Mouse (Mus musculus): ENCODE measurements around the gene Tctex1d2. TPM values are rescaled to one million over a fixed set of nuclear protein-coding genes. Genes with fewer than 3 reads are reported as not detected.

Tctex1d2 gene
- total and polyA plus RNA-seq, 3 experiments = not detected

DNA sequence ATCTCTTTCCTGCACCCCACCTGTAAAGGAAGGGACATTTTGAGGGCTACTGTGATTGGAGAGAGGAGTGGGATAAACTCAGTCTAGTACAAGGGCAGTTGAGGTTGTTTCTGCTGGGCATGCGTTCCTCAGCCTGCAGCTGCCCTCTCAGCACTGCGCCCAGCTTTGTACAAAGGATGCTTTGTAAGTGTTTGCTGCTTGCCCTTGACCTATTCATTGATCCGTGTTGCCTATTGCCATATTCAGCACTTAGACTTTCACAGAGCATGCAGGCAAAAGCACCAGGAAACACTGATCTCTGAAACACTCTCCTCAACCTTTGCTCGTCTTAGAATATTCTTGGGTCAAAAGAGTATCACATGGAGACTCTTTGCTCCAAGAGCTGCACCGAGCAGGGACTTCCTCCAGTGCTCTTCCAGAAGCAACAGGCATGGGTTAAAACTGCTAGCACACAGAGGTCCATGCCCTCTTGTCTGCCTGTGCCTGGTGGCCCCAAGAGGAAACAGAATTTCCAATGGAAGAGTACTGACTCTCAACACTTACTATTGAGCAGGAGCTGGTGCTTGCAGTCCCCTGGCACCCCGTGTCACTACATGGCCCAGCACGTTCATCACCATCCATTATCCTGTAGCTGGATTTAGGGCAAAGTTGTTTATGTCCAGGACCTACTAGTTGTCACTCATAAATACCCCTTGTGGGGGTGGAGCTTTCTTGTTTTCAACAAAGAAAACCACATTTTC, 52.9 kb downstream of the Tctex1d2 start:
- dilution Hi-C loops (cut with MboI; ENCODE audit: extremely low pct_ligation_motif_present, extremely low pct_unique_long_range_greater_than_20kb, low sequenced_read_pairs) (no loop called here), in situ Hi-C loops (cut with MboI; ENCODE audit: low pct_ligation_motif_present, low pct_unique_long_range_greater_than_20kb, low sequenced_read_pairs) (loop anchor here (25.0 kb wide), 1 partner anchor 210 kb away; the partner anchor contains the start of gene Smco1)
- TF ChIP-seq ZC3H11A (IDR thresholded peaks at IDR 0.05; ENCODE audit: low read depth, low read length) (no peak), MAX (IDR thresholded peaks at IDR 0.05; ENCODE audit: low read length) (no peak), GABPA (IDR thresholded peaks at IDR 0.05; ENCODE audit: insufficient replicate concordance, low read depth, low read length) (no peak), ZMIZ1 (IDR thresholded peaks at IDR 0.05; ENCODE audit: low read depth, low read length) (no peak), KAT2A (IDR thresholded peaks at IDR 0.05; ENCODE audit: insufficient replicate concordance, low read length) (no peak), POLR2AphosphoS2 (IDR thresholded peaks at IDR 0.05; ENCODE audit: low read depth, low read length) (no peak), SMC3 (IDR thresholded peaks at IDR 0.05; ENCODE audit: low read depth, low read length) (no peak), SIN3A (IDR thresholded peaks at IDR 0.05; ENCODE audit: low read length) (no peak), ZKSCAN1 (IDR thresholded peaks at IDR 0.05; ENCODE audit: borderline replicate concordance, low read depth, low read length) (no peak), RAD21 (IDR thresholded peaks at IDR 0.05; ENCODE audit: low read depth, low read length) (no peak), RCOR1 (conservative IDR thresholded peaks at IDR 0.05; ENCODE audit: low read depth, low read length) (no peak), BHLHE40 (IDR thresholded peaks at IDR 0.05; ENCODE audit: low read depth, low read length) (no peak), ELF1 (IDR thresholded peaks at IDR 0.05; ENCODE audit: low read depth, low read length) (no peak), TCF12 (IDR thresholded peaks at IDR 0.05; ENCODE audit: low read depth, low read length) (no peak), ETS1 (conservative IDR thresholded peaks at IDR 0.05; ENCODE audit: low read depth, low read length) (no peak), MYC (IDR thresholded peaks at IDR 0.05; ENCODE audit: low read depth, low read length) (no peak), IRF4 (IDR thresholded peaks at IDR 0.05; ENCODE audit: low read depth, low read length) (no peak), TBP (conservative IDR thresholded peaks at IDR 0.05; ENCODE audit: low read depth, low read length) (no peak)
- H3K27ac ChIP-seq (ENCODE audit: insufficient read depth, low read depth) = no peak overlapping the region
- peaks cover 7 to 32% of the 10 kb centered on the region in 2 experiments; a peak in 3 of 4 replicates for H3K4me1 ChIP-seq (ENCODE audit: control insufficient read depth in 1 of 2, insufficient read depth in 2 of 2)
- H3K9me3 ChIP-seq (replicated peaks; ENCODE audit: low read length) = no peaks in the 10 kb centered on the region
- no peaks in the 10 kb centered on the region for H3K27me3 ChIP-seq (replicated peaks)
- DNase-seq (ENCODE audit: extremely low read depth) = no peak
- H3K4me3 ChIP-seq (replicated peaks in 1 of 3; ENCODE audit: low read depth in 2 of 3, low read length in 2 of 3, poor library complexity in 1 of 3) = no peak overlapping the region
- no peak overlapping the region for H3K4me2 ChIP-seq (ENCODE audit: insufficient read depth, low read depth, poor library complexity, severe bottlenecking)
- H3K36me3 ChIP-seq (replicated peaks in 1 of 2; ENCODE audit: control insufficient read depth in 1 of 2, insufficient read depth in 1 of 2, low read length in 1 of 2) = peaks cover 16 to 44% of the 10 kb centered on the region in 2 experiments
- H3K79me2 ChIP-seq (replicated peaks; ENCODE audit: control insufficient read depth, extremely low read depth, insufficient read depth, poor library complexity, severe bottlenecking) = no peaks in the 10 kb centered on the region
- H3K9ac ChIP-seq (ENCODE audit: insufficient read depth, low read depth) = no peak overlapping the region

DNA sequence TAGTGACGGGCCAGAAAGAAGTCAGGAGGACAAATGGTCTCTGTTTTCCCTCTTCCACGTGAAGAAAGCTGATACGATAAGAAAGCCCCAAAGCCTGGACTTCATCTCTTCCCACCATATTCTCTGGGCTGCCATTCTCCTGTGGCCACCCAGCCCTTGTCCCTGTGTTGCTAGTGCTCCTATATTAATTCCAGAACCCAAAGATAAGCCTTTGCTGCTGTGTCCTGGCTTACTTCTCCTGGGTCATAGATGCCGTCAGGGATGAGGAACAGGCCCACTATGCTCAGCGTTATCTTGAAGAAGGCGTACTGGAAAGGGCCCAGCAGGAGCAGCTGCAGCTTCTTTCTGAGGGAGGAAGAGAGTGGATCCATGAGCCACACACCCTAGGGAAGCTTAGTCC, 57.8 kb downstream of the Tctex1d2 start:
- no peak overlapping the region for H3K9ac ChIP-seq (ENCODE audit: insufficient read depth, low read depth)
- no peak for DNase-seq (ENCODE audit: extremely low read depth)
- peaks cover 2 to 13% of the 10 kb centered on the region in 2 experiments for H3K36me3 ChIP-seq (replicated peaks in 1 of 2; ENCODE audit: control insufficient read depth in 1 of 2, insufficient read depth in 1 of 2, low read length in 1 of 2)
- TF ChIP-seq KAT2A (IDR thresholded peaks at IDR 0.05; ENCODE audit: insufficient replicate concordance, low read length) (no peak), ELF1 (IDR thresholded peaks at IDR 0.05; ENCODE audit: low read depth, low read length) (no peak), BHLHE40 (IDR thresholded peaks at IDR 0.05; ENCODE audit: low read depth, low read length) (no peak), ZNF384 (IDR thresholded peaks at IDR 0.05; ENCODE audit: low read depth, low read length) (no peak), MXI1 (IDR thresholded peaks at IDR 0.05; ENCODE audit: low read depth, low read length) (no peak), RAD21 (IDR thresholded peaks at IDR 0.05; ENCODE audit: low read depth, low read length) (no peak), PAX5 (IDR thresholded peaks at IDR 0.05; ENCODE audit: low read length) (no peak), CTCF (conservative IDR thresholded peaks at IDR 0.05 in 1 of 2, IDR thresholded peaks at IDR 0.05 in 1 of 2; ENCODE audit: low read depth in 2 of 2, low read length in 2 of 2) (no peak), EP300 (IDR thresholded peaks at IDR 0.05; ENCODE audit: low read length) (no peak), NRF1 (IDR thresholded peaks at IDR 0.05; ENCODE audit: low read depth, low read length) (no peak), MAZ (IDR thresholded peaks at IDR 0.05; ENCODE audit: low read depth, low read length) (no peak), POLR2A (IDR thresholded peaks at IDR 0.05; ENCODE audit: low read depth, low read length) (no peak)
- no peaks in the 10 kb centered on the region for H3K79me2 ChIP-seq (replicated peaks; ENCODE audit: control insufficient read depth, extremely low read depth, insufficient read depth, poor library complexity, severe bottlenecking)
- no peaks in the 10 kb centered on the region for H3K9me3 ChIP-seq (replicated peaks; ENCODE audit: low read length)
- no peaks in the 10 kb centered on the region for H3K4me1 ChIP-seq (ENCODE audit: control insufficient read depth in 1 of 2, insufficient read depth in 2 of 2)
- dilution Hi-C loops (cut with MboI; ENCODE audit: extremely low pct_ligation_motif_present, extremely low pct_unique_long_range_greater_than_20kb, low sequenced_read_pairs) = no loop called here
- no peak overlapping the region for H3K4me2 ChIP-seq (ENCODE audit: insufficient read depth, low read depth, poor library complexity, severe bottlenecking)
- no peaks in the 10 kb centered on the region for H3K27me3 ChIP-seq (replicated peaks)
- no peak overlapping the region for H3K27ac ChIP-seq (ENCODE audit: insufficient read depth, low read depth)
- H3K4me3 ChIP-seq (replicated peaks in 1 of 3; ENCODE audit: low read depth in 2 of 3, low read length in 2 of 3, poor library complexity in 1 of 3) = no peak overlapping the region
- in situ Hi-C loops (cut with MboI; ENCODE audit: low pct_ligation_motif_present, low pct_unique_long_range_greater_than_20kb, low sequenced_read_pairs) = no loop called here
